Mouse (Mus musculus) 416B (cell line): ENCODE results near the gene Gpm6b.

ENCODE experiments used
- DNase-seq: peaks from one replicate; pipeline ENCODE4 v3.0.0; 2011; ENCODE audit warnings: low read depth

The Gpm6b gene

DNA sequence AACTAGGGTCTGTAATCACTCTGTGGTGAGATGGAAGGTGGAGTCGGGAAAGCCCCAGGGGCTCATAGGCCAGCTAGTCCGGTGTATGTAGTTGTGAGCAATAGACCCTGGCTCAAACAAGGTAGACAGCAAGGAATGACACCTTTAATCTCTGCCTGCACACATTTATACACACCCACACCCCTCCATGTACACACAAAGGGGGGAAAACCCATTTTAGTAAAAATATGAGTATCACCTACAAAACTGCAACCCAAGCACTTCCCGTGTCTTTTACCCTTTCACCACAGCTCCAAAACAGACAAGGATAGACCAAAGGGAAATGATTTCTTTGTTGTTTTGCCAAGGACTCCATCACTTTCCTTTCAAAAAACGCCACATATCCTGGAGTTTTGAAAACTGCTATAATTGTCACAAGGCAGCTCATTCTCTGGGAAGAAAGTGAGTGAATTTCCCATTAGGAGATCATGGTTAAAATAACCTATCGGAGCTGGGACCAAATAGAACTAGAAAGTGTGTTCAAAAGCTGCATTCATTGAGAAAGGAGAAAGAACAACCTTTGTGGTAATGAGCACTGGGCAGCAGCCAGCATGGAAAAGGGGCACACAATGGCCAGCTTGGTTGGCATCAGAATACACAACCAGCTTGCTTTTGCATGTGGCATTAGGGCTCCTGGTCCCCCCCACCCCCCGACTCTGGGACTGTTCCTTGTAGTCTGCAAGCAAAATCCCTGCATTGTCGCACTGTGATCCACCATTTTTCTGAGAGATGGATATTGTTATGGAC, 68.9 kb downstream of the Gpm6b start:
- DNase-seq, result no peak

DNA sequence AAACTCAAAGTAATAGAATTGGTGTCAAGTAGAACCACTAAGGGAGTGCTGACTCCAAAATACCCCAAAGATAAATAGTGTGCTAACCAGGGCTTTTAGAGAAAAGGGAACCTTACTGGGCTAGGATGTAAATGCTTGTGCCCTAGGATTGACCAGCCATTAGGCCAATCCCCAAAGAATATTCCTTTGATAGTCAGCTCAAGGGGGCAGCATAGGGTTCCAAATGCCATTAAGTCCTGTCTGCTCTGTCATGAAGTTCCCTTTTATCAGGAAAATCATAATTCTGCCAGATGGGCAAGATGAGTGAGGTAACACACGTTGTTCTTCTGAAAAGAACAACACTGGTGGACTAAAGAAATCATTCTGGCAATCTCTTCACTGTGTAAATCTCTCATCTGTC, 70.1 kb downstream of the Gpm6b start:
- DNase-seq, result peak; percentile 25

DNA sequence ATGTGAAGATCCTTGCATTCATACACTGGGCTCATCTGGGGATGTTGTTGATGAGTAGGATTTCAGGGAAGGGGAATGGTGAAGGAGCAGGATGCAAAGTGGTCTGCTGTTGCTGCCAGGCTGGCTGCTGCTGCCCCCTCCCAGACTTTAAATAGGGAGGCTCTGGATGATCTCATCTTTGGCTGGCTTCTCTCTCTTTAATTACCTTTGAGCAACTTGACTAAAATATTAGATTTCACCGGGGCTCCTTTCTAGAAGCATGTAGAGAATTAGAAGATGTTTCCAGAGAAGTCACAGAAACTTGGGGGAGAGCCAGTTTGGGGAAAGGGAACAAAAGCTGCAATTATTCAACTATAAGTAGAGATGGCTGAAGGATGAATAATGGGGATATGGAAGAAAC, 76.5 kb downstream of the Gpm6b start:
- no peak for DNase-seq

- peak; percentile 73 for DNase-seq
These were observed 78.1 kb downstream of the Gpm6b start for GRCm38 (mm10) chrX:166316552-166317375.

GRCm38 (mm10) chrX:166317376-166317679, 78.6 kb downstream of the Gpm6b start:
- DNase-seq, result no peak

DNA sequence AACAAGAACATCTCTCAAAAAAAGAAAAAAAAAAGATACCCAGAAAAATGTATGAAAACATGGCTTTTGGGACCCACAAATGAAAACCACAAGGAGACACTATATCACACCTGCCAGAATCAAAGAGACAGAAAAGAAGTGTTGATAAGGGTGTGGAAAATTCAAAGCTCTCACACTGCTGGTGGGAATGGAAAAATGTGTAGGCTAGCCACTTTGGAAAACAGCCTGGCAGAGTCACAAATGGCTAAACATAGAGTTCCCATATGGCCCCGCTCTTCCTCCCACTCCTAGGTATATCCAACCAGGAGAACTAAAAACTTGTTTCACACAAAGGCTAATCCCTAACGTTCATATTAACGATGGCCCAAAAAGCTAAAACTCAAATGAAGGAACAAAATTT, 84.5 kb downstream of the Gpm6b start:
- DNase-seq, result no peak

DNA sequence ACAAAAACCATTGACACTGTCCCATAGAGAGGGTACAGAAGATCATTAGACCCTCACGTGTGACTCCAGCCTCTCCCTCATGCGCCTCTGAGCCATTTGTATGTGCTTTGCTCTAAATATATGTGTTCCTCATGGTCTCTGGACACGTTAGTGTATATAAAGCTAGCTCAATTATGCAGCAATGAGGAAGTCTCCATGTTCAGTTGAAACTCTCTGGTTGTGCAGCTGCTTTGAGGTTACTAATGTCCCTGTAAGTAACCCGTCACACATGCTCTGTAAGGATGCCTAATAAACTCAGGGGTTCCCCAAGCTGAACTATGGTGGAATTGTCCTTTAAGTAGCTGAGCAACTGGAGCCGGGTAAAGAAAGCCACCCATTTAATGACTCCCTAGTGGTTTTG, 88.9 kb downstream of the Gpm6b start:
- DNase-seq, result no peak

- DNase-seq, result no peak
These were observed 89.6 kb downstream of the Gpm6b start for GRCm38 (mm10) chrX:166328219-166328901.

- no peak for DNase-seq
These were observed 90.3 kb downstream of the Gpm6b start for GRCm38 (mm10) chrX:166328904-166329451.

DNA sequence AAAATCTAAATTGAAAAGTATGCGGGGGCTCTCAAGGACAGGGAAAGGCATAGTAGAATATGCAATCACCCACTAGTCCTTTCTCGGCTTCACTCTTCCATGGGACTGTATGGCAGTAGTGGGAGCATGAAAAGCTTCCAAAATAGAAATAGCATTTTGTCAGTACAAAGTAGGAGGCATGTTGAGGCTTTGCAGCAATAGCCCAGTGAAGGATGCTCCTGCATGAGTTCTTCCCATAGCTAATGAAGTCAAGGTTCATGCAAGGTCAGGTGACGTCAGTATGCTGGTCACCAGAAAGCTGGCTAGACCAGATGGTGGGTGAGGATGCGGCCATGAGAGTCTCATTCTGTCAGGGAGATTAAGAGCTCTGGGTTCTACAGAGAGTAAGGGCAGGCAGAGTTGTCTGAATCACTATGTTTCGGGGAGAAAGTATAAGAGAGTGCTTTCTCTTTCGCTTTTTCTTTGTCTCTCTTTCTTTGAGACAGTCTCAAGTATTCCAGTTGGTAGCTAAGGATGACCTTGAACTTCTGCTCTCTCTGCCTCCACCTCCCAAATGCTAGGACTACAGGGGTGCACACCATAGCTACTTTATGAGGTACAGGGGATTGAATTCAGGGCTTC, 95.9 kb downstream of the Gpm6b start:
- no peak for DNase-seq

- DNase-seq, result no peak
These were observed 99.6 kb downstream of the Gpm6b start for GRCm38 (mm10) chrX:166338353-166338752.

- no peak for DNase-seq
These were observed 100.2 kb downstream of the Gpm6b start for GRCm38 (mm10) chrX:166338784-166339520.

- no peak for DNase-seq
These were observed 101.2 kb downstream of the Gpm6b start for GRCm38 (mm10) chrX:166339911-166340310.

DNA sequence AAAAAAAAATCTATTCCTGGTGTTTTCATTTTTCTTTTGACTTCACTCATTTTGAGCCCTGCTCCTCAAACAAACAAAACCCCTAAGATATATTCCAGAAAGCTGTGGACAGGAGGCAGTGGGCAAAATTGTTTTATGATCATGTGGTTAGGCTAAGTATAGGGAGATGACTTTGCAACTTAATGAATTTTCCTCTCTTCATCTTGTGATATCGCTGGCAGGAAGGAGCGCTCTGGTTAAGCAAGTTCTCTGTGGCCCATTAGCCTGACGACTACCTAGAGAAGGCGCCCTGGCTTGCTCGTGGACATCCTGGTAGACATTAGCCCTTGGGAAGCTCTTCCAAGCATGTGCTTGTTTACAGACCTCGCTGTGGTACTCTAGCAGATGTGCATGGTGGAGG, 103.1 kb downstream of the Gpm6b start:
- no peak for DNase-seq

GRCm38 (mm10) chrX:166344228-166345015, 105.7 kb downstream of the Gpm6b start:
- DNase-seq, result no peak

DNA sequence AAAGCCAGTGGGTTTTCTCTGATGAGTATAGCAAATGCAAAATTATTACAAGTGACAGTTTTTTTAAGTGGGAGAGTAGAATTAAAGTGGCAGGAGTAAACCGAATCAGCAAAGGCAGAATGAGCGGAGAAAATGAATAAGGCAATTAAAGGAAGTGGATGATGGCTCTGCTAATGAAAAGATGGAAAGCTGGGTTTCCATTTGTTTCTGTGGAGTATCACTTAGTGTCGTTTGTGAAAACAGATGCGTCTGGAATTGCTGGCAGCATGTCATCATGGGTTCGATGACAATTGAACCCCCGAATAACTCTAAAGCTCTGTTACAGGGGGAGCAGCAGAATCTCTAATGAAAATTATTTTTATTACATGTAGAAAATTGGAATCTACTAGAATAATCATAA, 109.4 kb downstream of the Gpm6b start:
- no peak for DNase-seq

DNA sequence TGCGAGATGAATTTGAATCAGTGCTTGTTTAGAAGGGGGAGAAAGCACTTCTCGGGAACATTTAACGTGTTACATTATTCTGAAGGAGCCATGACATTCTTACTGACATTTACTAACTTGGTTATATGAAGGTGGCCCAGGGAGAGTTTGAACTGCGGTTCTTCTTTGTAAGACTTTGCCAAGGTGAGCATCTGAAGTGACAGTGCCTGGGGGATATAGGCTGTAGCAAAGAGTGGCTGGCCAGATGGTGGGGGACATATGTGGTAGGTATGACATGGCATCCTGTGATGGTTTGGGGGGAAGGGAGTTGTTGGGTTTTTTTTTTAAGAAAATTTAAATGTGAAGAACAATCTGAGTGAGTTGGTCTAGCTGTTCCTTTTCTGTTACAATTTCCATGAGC, 109.9 kb downstream of the Gpm6b start:
- DNase-seq, result no peak

DNA sequence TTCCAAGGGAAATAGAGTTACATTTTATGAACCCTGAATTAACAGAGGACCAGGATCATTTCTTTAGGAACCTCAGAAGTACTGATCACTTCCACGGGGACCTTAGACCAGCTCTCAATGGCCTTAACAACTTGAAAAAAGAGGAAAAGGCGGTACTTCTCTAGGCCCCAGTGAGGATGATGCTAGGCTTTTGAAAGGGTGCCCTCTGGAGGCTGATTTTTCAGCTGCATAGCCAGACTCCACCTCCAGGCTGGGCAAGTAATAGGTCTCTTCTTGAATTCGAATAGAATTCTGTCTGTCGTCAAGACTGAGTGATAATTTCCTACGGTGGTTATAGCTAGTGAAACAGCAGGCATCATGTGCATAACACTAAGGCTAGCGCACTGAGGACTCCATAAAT, 113.1 kb downstream of the Gpm6b start:
- peak; percentile 62 for DNase-seq

DNA sequence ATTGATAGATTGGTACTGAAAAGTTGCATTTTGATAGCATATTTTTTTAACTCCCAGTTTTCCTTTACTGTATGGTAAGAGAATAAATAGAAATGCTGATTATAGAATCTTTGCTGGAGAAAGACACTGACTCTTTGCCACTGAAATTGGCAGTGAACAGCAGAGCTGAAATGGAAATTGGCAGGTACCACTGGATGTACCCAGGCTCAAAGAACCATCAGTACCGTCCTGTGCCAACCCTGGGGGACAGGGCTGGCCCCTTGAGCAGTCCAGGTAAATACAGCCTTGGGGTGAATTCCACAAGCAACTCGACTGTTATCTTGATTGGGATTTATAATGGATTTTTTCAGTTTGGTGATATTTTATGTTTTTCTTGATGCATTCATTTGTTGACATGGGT, 114.7 kb downstream of the Gpm6b start:
- DNase-seq, result no peak

- no peak for DNase-seq
These were observed 116.2 kb downstream of the Gpm6b start for GRCm38 (mm10) chrX:166354913-166355312.

DNA sequence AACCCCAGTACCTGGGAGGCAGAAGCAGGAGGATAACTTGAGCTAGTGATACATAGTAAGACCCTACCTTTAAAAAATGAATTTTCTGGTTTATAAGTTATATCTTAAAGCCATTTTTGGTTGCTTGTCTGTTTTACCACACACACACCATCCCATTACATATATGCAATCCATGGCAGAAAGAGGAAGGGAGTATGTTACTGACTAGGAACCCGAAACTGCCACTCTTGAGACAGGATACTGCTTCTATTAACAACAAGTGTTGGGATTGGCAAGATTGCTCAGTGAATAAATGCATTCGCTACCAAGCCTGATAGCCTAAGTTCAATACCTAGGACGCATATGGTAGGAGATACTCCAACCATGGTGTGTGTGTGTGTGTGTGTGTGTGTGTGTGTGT, 117.6 kb downstream of the Gpm6b start:
- DNase-seq, result no peak
